Mouse (Mus musculus) kidney, embryonic 14.5 days (tissue): ENCODE data around the gene Zbtb37. TPM values are rescaled to one million over a fixed set of nuclear protein-coding genes. Genes with fewer than 3 reads are reported as not detected.

Source experiments
- ATAC-seq: fragments of 200-750 bp; cut with Nextera tagmentation; 2 replicates; pipeline ENCODE4 v1.8.0; 2017; ENCODE audit warnings: moderate number of reproducible peaks, mild to moderate bottlenecking, moderate TSS enrichment, moderate library complexity; ENCODE audit not compliant: low FRiP score, low TSS enrichment
- H3K27ac ChIP-seq: fragments of 300-500 bp; sonication (generic); 2 replicates; pipeline ENCODE4 v1.5.1; 2014; ENCODE audit warnings: low read depth, mild to moderate bottlenecking, low read length, moderate library complexity, mixed read lengths
- H3K27me3 ChIP-seq: fragments of 300-500 bp; sonication (generic); 2 replicates; pipeline ENCODE4 v1.6.1; 2014; ENCODE audit warnings: mild to moderate bottlenecking, low read length; ENCODE audit not compliant: control insufficient read depth, insufficient read depth
- H3K36me3 ChIP-seq: fragments of 300-500 bp; sonication (generic); 2 replicates; pipeline ENCODE4 v1.6.1; 2014; ENCODE audit warnings: low read length, mixed read lengths; ENCODE audit not compliant: control insufficient read depth, insufficient read depth
- H3K4me1 ChIP-seq: fragments of 300-500 bp; sonication (generic); 2 replicates; pipeline ENCODE4 v1.6.1; 2014; ENCODE audit warnings: low read length, mixed read lengths; ENCODE audit not compliant: control insufficient read depth, insufficient read depth
- H3K4me2 ChIP-seq: fragments of 300-500 bp; sonication (generic); replicated peaks from 2 replicates; pipeline ENCODE4 v1.6.1; 2014; ENCODE audit warnings: low read depth, mild to moderate bottlenecking, low read length
- H3K4me3 ChIP-seq: fragments of 300-500 bp; sonication (generic); 2 replicates; pipeline ENCODE4 v1.5.1; 2014; ENCODE audit warnings: mild to moderate bottlenecking, low read length
- H3K9ac ChIP-seq: fragments of 300-500 bp; sonication (generic); 2 replicates; pipeline ENCODE4 v1.6.1; 2014; ENCODE audit warnings: low read depth, mild to moderate bottlenecking, low read length, moderate library complexity
- H3K9me3 ChIP-seq: fragments of 300-500 bp; sonication (generic); 2 replicates; pipeline ENCODE4 v1.6.1; 2016; ENCODE audit warnings: low read length; ENCODE audit not compliant: control insufficient read depth
- WGBS: fragments of 180-500 bp; shearing (Covaris S2); extraction: QIAGEN DNeasy Blood & Tissue Kit; methylation state at CpG from one replicate; pipeline ENCODE4 v1.1.7; 2014; 5-methylcytosine and 5-hydroxymethylcytosine counted together
- polyA plus RNA-seq: library from polyadenylated mRNA; unstranded; fragments of >200 nt; fragmentation: Nextera tagmentation; extraction: Ambion mirVana; gene quantifications from 2 replicates; pipeline ENCODE4 v1.2.1, GENCODE M21; 2014

Gene Zbtb37
- polyA plus RNA-seq: 11.0 and 13.3 TPM in 2 replicates

GRCm38 (mm10) chr1:161034435-161035280 is at the start of gene Zbtb37:
Gene Zbtb37, minus strand, starts transcription at chr1:161034849.
- Histone ChIP-seq H3K4me2 (peak within 1 kb of the TSS; percentile 82), H3K36me3 (peaks cover 62% of the 10 kb centered on the region), H3K4me1 (peaks cover 2% of the 10 kb centered on the region; the same call in 1 of the 2 replicates), H3K27me3 (no peaks in the 10 kb centered on the region), H3K4me3 (peak within 1 kb of the TSS; percentile 92), H3K27ac (peak within 1 kb of the TSS; percentile 91), H3K9ac (peak within 1 kb of the TSS; percentile 97), H3K9me3 (no peaks in the 10 kb centered on the region)
- WGBS: under 1% methylated on average over 74 of the region's 76 CpGs
- peak; percentile 92 for ATAC-seq

GRCm38 (mm10) chr1:161077243-161077642 is 42.6 kb upstream of the Zbtb37 start:
- Histone ChIP-seq H3K9ac (no peak overlapping the region), H3K4me3 (no peak overlapping the region), H3K4me2 (no peak overlapping the region), H3K9me3 (no peaks in the 10 kb centered on the region), H3K27me3 (no peaks in the 10 kb centered on the region), H3K4me1 (peaks cover 14% of the 10 kb centered on the region), H3K27ac (no peak overlapping the region), H3K36me3 (peaks cover 49% of the 10 kb centered on the region)
- ATAC-seq: no peak
- WGBS: 93% methylated on average over 3 of the region's 3 CpGs

GRCm38 (mm10) chr1:161076238-161076637 is 41.6 kb upstream of the Zbtb37 start:
- Histone ChIP-seq H3K4me2 (no peak overlapping the region), H3K4me1 (peaks cover 19% of the 10 kb centered on the region), H3K27me3 (no peaks in the 10 kb centered on the region), H3K9me3 (no peaks in the 10 kb centered on the region), H3K9ac (no peak overlapping the region), H3K4me3 (no peak overlapping the region), H3K27ac (no peak overlapping the region), H3K36me3 (peaks cover 44% of the 10 kb centered on the region)
- WGBS: 76% methylated on average over 6 of the region's 6 CpGs
- no peak for ATAC-seq

- Histone ChIP-seq H3K4me3 (peak overlapping the region; percentile 79), H3K9me3 (no peaks in the 10 kb centered on the region), H3K4me1 (peaks cover 19% of the 10 kb centered on the region), H3K4me2 (peak overlapping the region; percentile 75), H3K9ac (peak overlapping the region; percentile 82), H3K27ac (no peak overlapping the region), H3K36me3 (peaks cover 7% of the 10 kb centered on the region; the same call in 1 of the 2 replicates), H3K27me3 (no peaks in the 10 kb centered on the region)
- WGBS: 0% methylated on average over 12 of the region's 12 CpGs
- ATAC-seq: no peak
These were observed 36.6 kb upstream of the Zbtb37 start for GRCm38 (mm10) chr1:161071272-161071620.

GRCm38 (mm10) chr1:161070352-161071271 is 36.0 kb upstream of the Zbtb37 start, which contains the start of the genes Dars2 and Cenpl:
Gene Dars2, minus strand, starts transcription at chr1:161070658.
Gene Cenpl, plus strand, starts transcription at chr1:161070713.
- WGBS: under 1% methylated on average over 57 of the region's 57 CpGs
- H3K9ac ChIP-seq: peak within 1 kb of the TSS; percentile 82

GRCm38 (mm10) chr1:161063351-161063750 is 28.7 kb upstream of the Zbtb37 start:
- Histone ChIP-seq H3K36me3 (no peaks in the 10 kb centered on the region), H3K27ac (no peak overlapping the region), H3K4me1 (no peaks in the 10 kb centered on the region), H3K4me3 (no peak overlapping the region), H3K4me2 (no peak overlapping the region), H3K9ac (no peak overlapping the region), H3K27me3 (no peaks in the 10 kb centered on the region), H3K9me3 (no peaks in the 10 kb centered on the region)
- WGBS: 76% methylated on average over 1 of the region's 1 CpGs
- no peak for ATAC-seq

More at GRCm38 (mm10) chr1:161070352-161071271, 36.0 kb upstream of the Zbtb37 start, which contains the start of the genes Dars2 and Cenpl:
- peaks cover 5% of the 10 kb centered on the region; the same call in 1 of the 2 replicates for H3K36me3 ChIP-seq
- H3K4me2 ChIP-seq: peak within 1 kb of the TSS; percentile 81
- no peaks in the 10 kb centered on the region for H3K27me3 ChIP-seq
- no peaks in the 10 kb centered on the region for H3K9me3 ChIP-seq
- peak; percentile 97 for ATAC-seq
- H3K4me3 ChIP-seq: peak within 1 kb of the TSS; percentile 79
- peaks cover 19% of the 10 kb centered on the region for H3K4me1 ChIP-seq
- peak within 1 kb of the TSS; percentile 69 for H3K27ac ChIP-seq

GRCm38 (mm10) chr1:161057164-161057563 is 22.5 kb upstream of the Zbtb37 start:
- no peaks in the 10 kb centered on the region for H3K27me3 ChIP-seq
- ATAC-seq: no peak
- no peak overlapping the region for H3K9ac ChIP-seq
- no peak overlapping the region for H3K4me2 ChIP-seq
- 90% methylated on average over 1 of the region's 1 CpGs for WGBS
- peaks cover 17% of the 10 kb centered on the region; the same call in 1 of the 2 replicates for H3K36me3 ChIP-seq
- H3K27ac ChIP-seq: no peak overlapping the region
- H3K4me1 ChIP-seq: no peaks in the 10 kb centered on the region
- H3K4me3 ChIP-seq: no peak overlapping the region
- H3K9me3 ChIP-seq: no peaks in the 10 kb centered on the region

GRCm38 (mm10) chr1:161046972-161047371 is 12.3 kb upstream of the Zbtb37 start:
- Histone ChIP-seq H3K9me3 (no peaks in the 10 kb centered on the region), H3K27me3 (no peaks in the 10 kb centered on the region), H3K4me3 (no peak overlapping the region), H3K27ac (no peak overlapping the region), H3K9ac (no peak overlapping the region), H3K36me3 (peaks cover 48% of the 10 kb centered on the region), H3K4me1 (no peaks in the 10 kb centered on the region), H3K4me2 (no peak overlapping the region)
- 88% methylated on average over 3 of the region's 3 CpGs for WGBS
- ATAC-seq: no peak
